Mouse (Mus musculus): ENCODE data around the gene Usp17le.
"Not testable (repeated sequence)": the region's sequence is repeated elsewhere in the genome, so short reads cannot be mapped to it uniquely, and the experiment has no call there.

Usp17le gene

GRCm38 (mm10) chr7:104777370-104777769 is at the start of gene Usp17le:
Usp17le (minus strand) TSS chr7:104777470.
- not testable (repeated sequence) for DNase-seq

DNA sequence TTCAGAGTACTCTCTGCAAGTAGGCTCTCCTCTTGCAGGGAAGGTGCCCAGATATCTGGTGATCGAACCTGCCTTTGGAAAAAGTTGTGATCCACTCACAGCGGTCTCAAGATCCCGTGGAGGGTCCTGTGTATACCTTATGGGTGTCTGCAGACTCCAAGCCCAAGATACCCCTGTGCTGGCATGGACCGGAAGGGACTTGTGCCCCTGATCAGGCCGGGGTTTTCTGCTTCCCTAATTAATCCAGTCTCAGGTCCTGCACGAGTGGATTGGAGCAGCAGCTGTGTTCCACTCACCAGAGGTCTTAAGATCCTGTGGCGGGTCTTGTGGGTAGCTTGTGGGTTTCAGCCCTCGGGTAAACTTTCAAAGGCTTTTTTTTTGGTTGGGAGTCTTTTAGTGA is 33.1 kb upstream of the Usp17le start:
- not testable (repeated sequence) for DNase-seq

DNA sequence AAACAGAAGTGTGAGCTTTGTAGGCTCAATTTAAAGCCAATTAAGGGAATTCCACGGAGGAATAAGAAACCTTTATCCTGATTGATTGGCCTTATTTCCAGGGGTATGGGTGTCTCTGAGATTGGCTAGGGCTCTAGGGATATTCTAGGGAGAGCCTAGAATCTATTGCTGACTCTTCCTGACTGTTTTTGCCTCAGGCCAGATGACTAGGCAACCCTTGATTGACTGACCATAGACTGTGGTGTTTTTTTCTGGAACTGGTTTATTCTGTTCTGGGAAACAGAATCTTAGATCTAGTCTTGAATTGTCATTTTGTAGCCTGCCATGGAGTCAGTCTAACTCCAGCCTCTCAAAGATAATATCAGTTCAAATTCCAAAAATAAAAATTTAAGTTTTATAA is 13.5 kb upstream of the Usp17le start:
- no peak for DNase-seq
